Mouse (Mus musculus) forebrain, embryonic 10.5 days (tissue): ENCODE results near the gene Ddb1. TPM values are rescaled to one million over a fixed set of nuclear protein-coding genes. Genes with fewer than 3 reads are reported as not detected.

ENCODE experiments used
- DNase-seq: peaks from one replicate; pipeline ENCODE4 v3.0.0-alpha.2; 2017; ENCODE audit warnings: low spot score; ENCODE audit errors: extremely low spot score
- H3K27ac ChIP-seq: fragments of 300-500 bp; sonication (generic); 2 replicates; pipeline ENCODE4 v1.5.1; 2016; ENCODE audit warnings: mild to moderate bottlenecking
- H3K27me3 ChIP-seq: fragments of 300-500 bp; sonication (generic); 2 replicates; pipeline ENCODE4 v1.6.1; 2016; ENCODE audit warnings: mild to moderate bottlenecking; ENCODE audit not compliant: poor library complexity, severe bottlenecking
- H3K36me3 ChIP-seq: fragments of 300-500 bp; sonication (generic); replicated peaks from 2 replicates; pipeline ENCODE4 v1.6.1; 2016; ENCODE audit warnings: mild to moderate bottlenecking, moderate library complexity
- H3K4me1 ChIP-seq: fragments of 300-500 bp; sonication (generic); 2 replicates; pipeline ENCODE4 v1.6.1; 2016
- H3K4me3 ChIP-seq: fragments of 300-500 bp; sonication (generic); 2 replicates; pipeline ENCODE4 v1.5.1; 2016; ENCODE audit warnings: mild to moderate bottlenecking, moderate library complexity
- H3K9me3 ChIP-seq: fragments of 300-500 bp; sonication (generic); 2 replicates; pipeline ENCODE4 v1.6.1; 2016; ENCODE audit warnings: mild to moderate bottlenecking, moderate library complexity
- WGBS: fragments of 180-500 bp; shearing (Covaris S2); methylation state at CpG from one replicate; pipeline ENCODE4 v1.1.7; 2016; 5-methylcytosine and 5-hydroxymethylcytosine counted together
- polyA plus RNA-seq: library from polyadenylated mRNA; unstranded; fragments of >200 nt; fragmentation: Nextera tagmentation; extraction: Ambion mirVana; gene quantifications from 2 replicates; pipeline ENCODE4 v1.2.1, GENCODE M21; 2016

Ddb1 gene
- polyA plus RNA-seq, 1 experiment from 2014 or later = 471 TPM

DNA sequence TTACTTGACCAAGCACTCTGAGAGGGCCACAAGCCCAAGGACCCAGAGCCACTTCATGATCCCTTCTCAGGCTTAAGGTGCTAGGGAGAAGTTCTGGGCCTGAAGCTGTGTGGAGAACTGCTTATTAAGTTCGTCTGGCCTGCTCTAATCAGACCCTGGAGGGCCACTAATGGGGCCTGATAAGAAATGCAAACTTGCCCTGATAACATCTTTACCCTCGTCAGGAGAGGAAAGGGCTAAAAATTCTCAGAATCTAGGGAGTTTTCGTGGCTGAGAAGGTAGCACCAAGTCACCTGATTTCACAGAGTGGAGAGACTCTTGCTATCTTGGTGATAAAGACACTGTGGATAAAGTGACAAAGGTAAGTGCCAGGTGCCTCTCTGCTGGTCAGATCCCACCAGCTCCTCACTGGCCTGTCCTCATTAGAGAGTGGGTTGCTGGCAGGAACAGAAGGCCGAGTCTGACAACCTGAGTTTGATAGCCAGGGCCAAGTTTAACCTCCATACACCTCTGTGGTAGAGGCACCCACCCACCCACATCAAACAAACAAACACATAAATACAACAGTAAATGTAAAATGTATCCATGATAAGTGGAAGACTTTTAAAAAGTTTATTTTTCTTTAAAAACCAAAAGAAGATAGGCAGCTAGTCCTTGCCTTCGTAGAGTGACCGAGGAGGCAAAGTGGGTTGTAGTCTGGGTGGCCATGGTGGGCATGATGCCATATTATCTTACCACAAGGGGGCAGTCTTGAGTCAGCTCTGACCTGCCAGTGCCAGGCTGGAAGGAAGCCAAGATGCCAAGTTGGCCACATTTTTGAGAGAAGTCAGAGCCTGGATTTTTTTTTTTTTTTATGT is 73.0 kb downstream of the Ddb1 start, which contains the start of gene Pga5:
TSS of gene Pga5 (minus strand) at position 157 of the 857 bp plus-strand sequence.
- no peaks in the 10 kb centered on the region for H3K4me1 ChIP-seq
- no peak within 1 kb of the TSS for H3K27ac ChIP-seq
- 53% methylated on average over 6 of the region's 6 CpGs for WGBS
- no peaks in the 10 kb centered on the region for H3K36me3 ChIP-seq
- no peaks in the 10 kb centered on the region for H3K9me3 ChIP-seq
- H3K4me3 ChIP-seq = no peak within 1 kb of the TSS
- H3K27me3 ChIP-seq = no peaks in the 10 kb centered on the region
- peak; percentile 42 for DNase-seq

DNA sequence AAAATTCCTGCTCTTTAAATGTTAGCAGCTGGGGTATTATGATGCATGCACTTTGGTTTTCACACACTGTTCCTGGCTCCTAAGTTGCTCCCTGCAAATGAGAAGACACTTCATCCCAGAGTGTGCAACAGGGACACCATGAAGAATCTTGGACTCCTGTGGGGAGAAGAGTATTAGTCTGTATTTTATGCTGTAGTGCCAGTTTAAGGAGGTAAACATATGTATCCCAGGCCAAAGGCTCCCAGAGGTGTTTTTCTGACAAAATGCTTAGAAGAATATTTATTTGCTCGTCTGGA is 73.6 kb downstream of the Ddb1 start:
- 71% methylated on average over 1 of the region's 1 CpGs for WGBS

More for the DNA sequence above, 73.6 kb downstream of the Ddb1 start:
- no peaks in the 10 kb centered on the region for H3K9me3 ChIP-seq
- no peaks in the 10 kb centered on the region for H3K27me3 ChIP-seq
- H3K36me3 ChIP-seq = no peaks in the 10 kb centered on the region
- H3K27ac ChIP-seq = no peak overlapping the region
- no peak for DNase-seq
- no peaks in the 10 kb centered on the region for H3K4me1 ChIP-seq
- no peak overlapping the region for H3K4me3 ChIP-seq

Other genes with a start within 250 kb of the Ddb1 start
- gene Syt7, start 216.2 kb upstream of the Ddb1 start, polyA plus RNA-seq = 0.77 and 2.6 TPM in 2 replicates
- gene Lrrc10b, start 147.9 kb upstream of the Ddb1 start, polyA plus RNA-seq = 0.44 and 0.45 TPM in 2 replicates
- gene Ppp1r32, start 122.4 kb upstream of the Ddb1 start, polyA plus RNA-seq = 0.16 and 0.24 TPM in 2 replicates
- gene Cpsf7, start 80.1 kb upstream of the Ddb1 start, polyA plus RNA-seq = 57.3 and 57.6 TPM in 2 replicates
- gene Sdhaf2, start 79.2 kb upstream of the Ddb1 start, polyA plus RNA-seq = 64.4 and 65.8 TPM in 2 replicates
- gene Tmem216, start 49.1 kb upstream of the Ddb1 start, polyA plus RNA-seq = 67.1 TPM in 2 replicates
- gene Cyb561a3, start 28.2 kb upstream of the Ddb1 start, polyA plus RNA-seq = 15.3 and 16.7 TPM in 2 replicates
- gene Tmem138, start 28.0 kb upstream of the Ddb1 start, polyA plus RNA-seq = 62.4 and 66.2 TPM in 2 replicates
- 21.1 and 24.5 TPM in 2 replicates for gene Tkfc, start 327 bp downstream of the Ddb1 start, polyA plus RNA-seq
- 0.38 and 0.85 TPM in 2 replicates for gene Vwce, start 28.9 kb downstream of the Ddb1 start, polyA plus RNA-seq
- gene Pga5, start 72.7 kb downstream of the Ddb1 start, polyA plus RNA-seq = not detected in 2 replicates
- 33.5 and 36.1 TPM in 2 replicates for gene Vps37c, start 83.4 kb downstream of the Ddb1 start, polyA plus RNA-seq
- gene Cd5, start 133.7 kb downstream of the Ddb1 start, polyA plus RNA-seq = not detected in 2 replicates
- not detected in 2 replicates for gene Cd6, start 224.7 kb downstream of the Ddb1 start, polyA plus RNA-seq
- 0.32 and 0.37 TPM in 2 replicates for gene Slc15a3, start 234.4 kb downstream of the Ddb1 start, polyA plus RNA-seq